Mouse (Mus musculus): Measurements from ENCODE around the gene Pigc. TPM values are rescaled to one million over a fixed set of nuclear protein-coding genes. Genes with fewer than 3 reads are reported as not detected.

The Pigc gene
- polyA plus RNA-seq, 1 experiment from 2014 or later = 32.8 TPM

DNA sequence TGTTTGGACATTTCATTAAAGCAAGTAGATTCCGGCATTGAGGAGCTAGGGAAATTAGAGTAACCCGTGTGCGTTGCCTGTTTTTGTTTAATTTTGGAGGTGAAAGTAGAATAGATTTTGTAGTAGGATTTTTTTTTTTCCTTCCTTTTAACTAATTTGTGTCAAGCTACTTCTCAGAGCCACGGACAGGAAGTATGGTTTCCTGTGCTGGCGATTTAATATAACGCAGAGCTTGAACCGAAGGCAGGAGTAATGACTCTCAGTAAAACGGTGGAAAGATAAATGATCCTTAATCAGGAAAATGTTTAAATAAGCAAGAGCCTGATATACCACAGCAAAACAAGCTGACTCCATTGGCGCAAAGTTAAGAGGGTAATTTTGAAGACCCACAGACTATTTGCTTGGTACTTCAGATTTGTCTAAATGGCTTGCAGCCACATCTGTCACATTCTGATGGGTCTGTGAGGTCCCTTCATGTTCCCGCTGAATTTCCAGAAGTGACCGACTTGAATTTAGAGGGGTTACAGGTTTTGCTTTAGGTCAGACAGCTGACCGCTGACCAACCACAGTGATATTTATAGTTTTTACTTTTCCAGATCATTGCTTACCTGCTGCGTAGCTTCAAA lies 49.1 kb downstream of the Pigc start:
- H3K36me3 ChIP-seq = no peaks in the 10 kb centered on the region
- H3K4me1 ChIP-seq (replicated peaks) = peaks cover 26% of the 10 kb centered on the region
- no peaks in the 10 kb centered on the region for H3K27me3 ChIP-seq (replicated peaks)
- WGBS = 34% methylated on average over 13 of the region's 13 CpGs
- no peak for ATAC-seq
- H3K9me3 ChIP-seq = no peaks in the 10 kb centered on the region
- no peak overlapping the region for H3K4me2 ChIP-seq (replicated peaks)
- H3K27ac ChIP-seq = peak overlapping the region; percentile 49; the same call in 1 of the 2 replicates
- no peak overlapping the region for H3K9ac ChIP-seq
- no peak overlapping the region for H3K4me3 ChIP-seq (replicated peaks)

DNA sequence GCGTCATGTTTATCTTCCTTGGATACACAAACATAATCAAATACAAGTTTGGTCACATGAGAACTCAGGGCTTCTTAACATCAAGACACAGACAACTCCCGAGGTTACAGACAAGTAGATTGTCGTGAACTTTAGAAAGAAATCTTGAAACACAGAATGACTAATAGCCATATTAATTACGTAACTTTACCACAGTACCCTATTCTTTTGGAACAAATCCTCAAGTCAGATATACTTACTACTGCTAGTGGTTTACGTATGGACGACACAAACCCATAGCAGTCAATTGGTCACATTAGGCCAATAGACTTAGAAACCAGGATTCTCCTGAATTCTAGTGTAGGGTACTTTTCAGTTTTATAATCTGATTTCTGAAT lies 49.6 kb downstream of the Pigc start:
- Histone ChIP-seq H3K4me1 (replicated peaks) (peaks cover 24% of the 10 kb centered on the region), H3K4me2 (replicated peaks) (no peak overlapping the region), H3K9ac (no peak overlapping the region), H3K4me3 (replicated peaks) (no peak overlapping the region), H3K36me3 (no peaks in the 10 kb centered on the region), H3K27me3 (replicated peaks) (no peaks in the 10 kb centered on the region), H3K27ac (no peak overlapping the region), H3K9me3 (no peaks in the 10 kb centered on the region)
- ATAC-seq = no peak
- 56% methylated on average over 6 of the region's 6 CpGs for WGBS

DNA sequence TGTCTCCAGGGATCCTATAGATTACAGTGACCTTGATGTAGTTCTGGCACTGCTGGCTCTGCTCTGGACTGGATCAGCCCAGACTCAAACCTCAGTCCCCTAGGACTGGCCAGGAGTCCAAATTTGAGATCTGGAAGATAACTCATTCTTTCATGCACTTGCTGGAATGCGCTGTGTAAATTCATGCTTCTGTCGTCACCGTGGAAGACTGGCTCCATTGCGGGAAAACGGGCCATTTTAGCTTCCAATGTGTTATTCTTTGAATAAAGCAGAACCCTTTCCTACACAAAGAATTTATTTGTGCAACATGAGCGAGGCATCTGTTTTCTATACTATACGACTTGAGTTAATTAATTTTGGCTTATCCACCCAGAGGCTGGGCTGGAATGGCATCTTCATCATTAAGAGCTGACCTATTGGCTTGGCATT lies 51.3 kb downstream of the Pigc start:
- Histone ChIP-seq H3K9ac (no peak overlapping the region), H3K27me3 (replicated peaks) (no peaks in the 10 kb centered on the region), H3K9me3 (no peaks in the 10 kb centered on the region), H3K36me3 (no peaks in the 10 kb centered on the region), H3K4me1 (replicated peaks) (peaks cover 16% of the 10 kb centered on the region), H3K4me3 (replicated peaks) (no peak overlapping the region), H3K4me2 (replicated peaks) (no peak overlapping the region), H3K27ac (no peak overlapping the region)
- WGBS = 41% methylated on average over 7 of the region's 7 CpGs
- peak; percentile 47; the same call in 1 of the 2 replicates for ATAC-seq

DNA sequence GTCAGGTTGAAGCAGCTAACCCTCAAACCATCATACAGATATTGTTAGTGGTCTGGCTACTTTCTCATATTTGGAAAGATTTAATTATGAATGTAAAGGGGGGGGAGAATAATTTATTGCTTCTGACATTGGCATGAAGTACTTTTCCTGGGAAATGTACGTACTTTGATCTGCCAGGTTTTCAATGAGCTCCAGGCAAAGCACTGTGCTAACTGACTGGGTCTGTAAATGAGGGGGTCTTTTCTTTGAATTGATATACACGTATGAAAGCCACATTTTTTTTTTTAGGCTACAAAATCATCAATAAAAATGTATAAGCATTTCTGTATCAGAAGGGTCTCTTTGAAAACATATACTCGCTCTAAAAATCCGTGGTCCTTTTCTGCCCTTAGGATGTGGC lies 51.8 kb downstream of the Pigc start:
- no peak overlapping the region for H3K4me3 ChIP-seq (replicated peaks)
- no peak for ATAC-seq
- H3K27me3 ChIP-seq (replicated peaks) = no peaks in the 10 kb centered on the region
- no peak overlapping the region for H3K9ac ChIP-seq
- H3K27ac ChIP-seq = 0 out of 2 replicates have a peak overlapping the region, but pooled peaks have one; percentile 44
- H3K36me3 ChIP-seq = no peaks in the 10 kb centered on the region
- peaks cover 14% of the 10 kb centered on the region for H3K4me1 ChIP-seq (replicated peaks)
- 60% methylated on average over 4 of the region's 4 CpGs for WGBS
- H3K9me3 ChIP-seq = no peaks in the 10 kb centered on the region
- no peak overlapping the region for H3K4me2 ChIP-seq (replicated peaks)

Other genes with a start within 250 kb of the Pigc start
- not detected in 2 replicates for gene Fasl, start 180.7 kb upstream of the Pigc start, polyA plus RNA-seq (2015; fragmentation: Nextera tagmentation; extraction: Ambion mirVana)
- gene Suco, start 92.5 kb upstream of the Pigc start, polyA plus RNA-seq (2015; fragmentation: Nextera tagmentation; extraction: Ambion mirVana) = 14.0 and 21.9 TPM in 2 replicates
- not detected in 2 replicates for gene 4930558K02Rik, start 10.4 kb downstream of the Pigc start, polyA plus RNA-seq (2015; fragmentation: Nextera tagmentation; extraction: Ambion mirVana)